In the genomic region with DNA sequence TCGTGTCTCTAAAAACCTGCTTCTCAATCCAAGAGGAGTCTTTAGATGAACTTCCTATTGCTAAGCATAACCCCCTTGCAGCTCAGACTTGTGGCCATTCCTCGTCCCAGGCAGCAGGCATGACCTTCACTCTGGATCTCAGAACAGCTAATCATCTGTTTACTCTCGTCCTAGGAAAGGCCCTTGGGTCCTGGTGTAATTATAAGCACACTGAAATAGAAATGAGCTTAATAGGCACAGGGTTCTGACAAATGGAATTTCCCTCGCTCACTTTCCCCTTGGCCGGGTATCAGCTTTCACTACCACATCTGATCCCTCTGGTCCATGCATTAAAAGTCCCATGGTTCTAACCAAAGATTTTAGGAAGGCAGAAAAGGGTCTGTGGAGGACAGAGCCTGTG, we compare ENCODE assay signal across 16 mouse cellular contexts. TPM values are rescaled to one million over a fixed set of nuclear protein-coding genes. Genes with fewer than 3 reads are reported as not detected.
DNase-seq lines count a peak whose midpoint lies in the region; ATAC-seq lines count a peak whose summit lies in the region.
"Had no signal": no experiment of that assay in that cellular context is flagged by ENCODE, and none has a peak within 500 bp of the region (broad histone marks: within the 10 kb centered on the region; RNA-seq: fewer than 3 reads in every experiment).

No protein-coding gene starts in this region.

- peak; percentile 21 for ATAC-seq in forebrain, embryonic 16.5 days
- ATAC-seq in forebrain, embryonic 12.5 days (ENCODE audit: low FRiP score): no peak
- ATAC-seq in kidney, embryonic 16.5 days (ENCODE audit: low FRiP score, low TSS enrichment): no peak
- 0 out of 2 replicates have a peak, but pooled peaks have one; percentile 37 for ATAC-seq in embryonic facial prominence, embryonic 14.5 days (ENCODE audit: low read depth)
- ATAC-seq: lung, postnatal 0 days had no signal

- 29% methylated on average over 5 of the region's 5 CpGs for WGBS in forebrain, embryonic 16.5 days
- WGBS in forebrain, embryonic 12.5 days: 48% methylated on average over 5 of the region's 5 CpGs
- 35% methylated on average over 5 of the region's 5 CpGs for WGBS in kidney, embryonic 16.5 days
- WGBS in embryonic facial prominence, embryonic 14.5 days: 15% methylated on average over 5 of the region's 5 CpGs

- H3K27ac ChIP-seq in forebrain, embryonic 16.5 days (ENCODE audit: low read length): no peak overlapping the region
- no peak overlapping the region for H3K27ac ChIP-seq in forebrain, embryonic 12.5 days
- no peak overlapping the region for H3K27ac ChIP-seq in kidney, embryonic 16.5 days (ENCODE audit: low read length)
- H3K27ac ChIP-seq in embryonic facial prominence, embryonic 14.5 days (replicated peaks; ENCODE audit: low read depth, low read length): no peak overlapping the region
- H3K27ac ChIP-seq: limb, embryonic 15.5 days had no signal

- no peaks in the 10 kb centered on the region for H3K36me3 ChIP-seq in forebrain, embryonic 16.5 days (ENCODE audit: control insufficient read depth, insufficient read depth)
- H3K36me3 ChIP-seq in forebrain, embryonic 12.5 days (replicated peaks): no peaks in the 10 kb centered on the region
- H3K36me3 ChIP-seq in kidney, embryonic 16.5 days (ENCODE audit: insufficient read depth, low read length): no peaks in the 10 kb centered on the region
- no peaks in the 10 kb centered on the region for H3K36me3 ChIP-seq in embryonic facial prominence, embryonic 14.5 days (ENCODE audit: control insufficient read depth, insufficient read depth, low read length)
- H3K36me3 ChIP-seq: limb, embryonic 15.5 days had no signal

- no peak overlapping the region for H3K9ac ChIP-seq in forebrain, embryonic 16.5 days (replicated peaks; ENCODE audit: low read depth, low read length)
- no peak overlapping the region for H3K9ac ChIP-seq in forebrain, embryonic 12.5 days
- no peak overlapping the region for H3K9ac ChIP-seq in kidney, embryonic 16.5 days (replicated peaks; ENCODE audit: low read length)
- H3K9ac ChIP-seq in embryonic facial prominence, embryonic 14.5 days (ENCODE audit: low read depth, low read length): no peak overlapping the region
- H3K9ac ChIP-seq: limb, embryonic 15.5 days had no signal

- H3K9me3 ChIP-seq in forebrain, embryonic 16.5 days (ENCODE audit: control insufficient read depth, low read length): no peaks in the 10 kb centered on the region
- H3K9me3 ChIP-seq in forebrain, embryonic 12.5 days: no peaks in the 10 kb centered on the region
- H3K9me3 ChIP-seq in kidney, embryonic 16.5 days (ENCODE audit: low read length): no peaks in the 10 kb centered on the region
- H3K9me3 ChIP-seq in embryonic facial prominence, embryonic 14.5 days (ENCODE audit: control insufficient read depth, low read length): no peaks in the 10 kb centered on the region
- H3K9me3 ChIP-seq: limb, embryonic 15.5 days had no signal

- DNase-seq in kidney, adult 9 months: peak; percentile 7
- DNase-seq in embryonic facial prominence, embryonic 14.5 days (ENCODE audit: low spot score): peak; percentile 18
- DNase-seq in heart, postnatal 10 days: peak; percentile 66 to 74
- DNase-seq in left cerebral cortex, postnatal 10 days (ENCODE audit: extremely low spot score in 1 of 2, low spot score in 2 of 2): no peak
- DNase-seq in cerebellum, postnatal 14 days: no peak
- DNase-seq: adrenal gland, postnatal 36 days; kidney, postnatal 14 days; layer of hippocampus, postnatal 36 days; right cerebral cortex, adult 18-20 months; thymus, postnatal 14 days had no signal

- H3K27me3 ChIP-seq in forebrain, embryonic 16.5 days (replicated peaks; ENCODE audit: control insufficient read depth, insufficient read depth, low read length): no peaks in the 10 kb centered on the region
- H3K27me3 ChIP-seq in forebrain, embryonic 12.5 days: no peaks in the 10 kb centered on the region
- no peaks in the 10 kb centered on the region for H3K27me3 ChIP-seq in kidney, embryonic 16.5 days (ENCODE audit: insufficient read depth, low read length)
- H3K27me3 ChIP-seq in embryonic facial prominence, embryonic 14.5 days (replicated peaks; ENCODE audit: control insufficient read depth, insufficient read depth, low read length): no peaks in the 10 kb centered on the region
- H3K27me3 ChIP-seq: limb, embryonic 15.5 days had no signal

- intact Hi-C loops in heart, postnatal 10 days (cut with DNase I): no loop called here
- intact Hi-C loops in left cerebral cortex, postnatal 10 days (cut with DNase I): no loop called here

- H3K4me1 ChIP-seq in forebrain, embryonic 16.5 days (replicated peaks; ENCODE audit: control insufficient read depth, insufficient read depth, low read length): peaks cover 12% of the 10 kb centered on the region
- peaks cover 6% of the 10 kb centered on the region; the same call in 1 of the 2 replicates for H3K4me1 ChIP-seq in forebrain, embryonic 12.5 days
- no peaks in the 10 kb centered on the region for H3K4me1 ChIP-seq in kidney, embryonic 16.5 days (ENCODE audit: insufficient read depth, low read length)
- H3K4me1 ChIP-seq in embryonic facial prominence, embryonic 14.5 days (ENCODE audit: control insufficient read depth, insufficient read depth, low read length): no peaks in the 10 kb centered on the region

- H3K4me3 ChIP-seq in forebrain, embryonic 16.5 days (replicated peaks; ENCODE audit: low read length): no peak overlapping the region
- H3K4me3 ChIP-seq in forebrain, embryonic 12.5 days (replicated peaks): no peak overlapping the region
- no peak overlapping the region for H3K4me3 ChIP-seq in kidney, embryonic 16.5 days (ENCODE audit: low read length)
- no peak overlapping the region for H3K4me3 ChIP-seq in embryonic facial prominence, embryonic 14.5 days (ENCODE audit: low read depth, low read length)
- H3K4me3 ChIP-seq: limb, embryonic 15.5 days had no signal

- H3K4me2 ChIP-seq in forebrain, embryonic 16.5 days (ENCODE audit: low read length): no peak overlapping the region
- H3K4me2 ChIP-seq in forebrain, embryonic 12.5 days: no peak overlapping the region
- no peak overlapping the region for H3K4me2 ChIP-seq in kidney, embryonic 16.5 days (replicated peaks; ENCODE audit: low read depth, low read length)
- no peak overlapping the region for H3K4me2 ChIP-seq in embryonic facial prominence, embryonic 14.5 days (ENCODE audit: low read depth, low read length)
- H3K4me2 ChIP-seq: limb, embryonic 15.5 days had no signal

RNA-seq across cellular contexts. Expression of a gene that starts 27.8 kb away (rescaled TPM):
- polyA plus RNA-seq in forebrain, embryonic 16.5 days (2015; fragmentation: Nextera tagmentation; extraction: Ambion mirVana): 0.33 and 0.73 TPM in 2 replicates
- polyA plus RNA-seq in forebrain, embryonic 12.5 days (2016; fragmentation: Nextera tagmentation; extraction: Ambion mirVana): 1.4 TPM in 2 replicates
- polyA plus RNA-seq in kidney, embryonic 16.5 days (2015; fragmentation: Nextera tagmentation; extraction: Ambion mirVana): 1.1 and 1.9 TPM in 2 replicates
- polyA plus RNA-seq in embryonic facial prominence, embryonic 14.5 days (2014; fragmentation: Nextera tagmentation; extraction: Ambion mirVana): 3.8 and 5.7 TPM in 2 replicates
- total RNA-seq in heart, postnatal 10 days (2021): 10 to 100 TPM; 47.9 to 50.7 TPM
- under 1 TPM; 0.28 to 0.47 TPM for total RNA-seq in left cerebral cortex, postnatal 10 days (2021)
- total RNA-seq: common myeloid progenitor, adult 5-6 weeks had no signal

Comparison
In these comparisons a context has a peak if more than half of its experiments do, and no peak if none do; other contexts are left out.
1. ATAC-seq: peak in forebrain, embryonic 16.5 days (single experiment) and embryonic facial prominence, embryonic 14.5 days (single experiment); none in forebrain, embryonic 12.5 days (single experiment) and kidney, embryonic 16.5 days (single experiment).
2. DNase-seq: peak in kidney, adult 9 months (single experiment), embryonic facial prominence, embryonic 14.5 days (single experiment) and heart, postnatal 10 days (2 of 2); none in left cerebral cortex, postnatal 10 days (0 of 2) and cerebellum, postnatal 14 days (0 of 2).